Mouse (Mus musculus): ENCODE data around the gene Foxe3.

The Foxe3 gene

GRCm38 (mm10) chr4:114917091-114917490 lies 8.7 kb downstream of the Foxe3 start:
- DNase-seq (ENCODE audit: low spot score in 2 of 2), result no peak

GRCm38 (mm10) chr4:114916056-114916455 lies 9.8 kb downstream of the Foxe3 start:
- no peak for DNase-seq (ENCODE audit: low spot score in 2 of 2)

DNA sequence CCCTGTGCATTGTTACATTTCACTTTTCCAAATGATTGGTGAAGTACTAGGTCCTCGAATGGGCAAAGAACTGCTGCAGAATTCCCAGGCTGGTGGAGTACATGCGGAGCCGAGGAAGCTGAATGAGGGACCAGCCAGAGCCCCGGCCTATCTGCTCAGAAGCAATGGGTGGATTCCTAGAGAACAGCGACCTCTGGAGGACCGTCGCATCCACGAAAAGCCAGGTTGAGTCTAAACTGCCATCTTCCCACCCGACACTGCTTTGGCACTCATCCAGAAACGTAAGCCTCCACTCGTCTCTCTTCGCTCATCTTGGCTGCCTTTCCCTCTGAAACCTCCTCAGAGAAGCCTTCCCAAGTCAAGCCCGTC lies 12.2 kb downstream of the Foxe3 start:
- peak in 1 of 2 experiments; percentile 36 for DNase-seq (ENCODE audit: low spot score in 2 of 2)

GRCm38 (mm10) chr4:114912705-114913593 lies 12.9 kb downstream of the Foxe3 start:
- DNase-seq (ENCODE audit: low spot score in 2 of 2), result no peak

DNA sequence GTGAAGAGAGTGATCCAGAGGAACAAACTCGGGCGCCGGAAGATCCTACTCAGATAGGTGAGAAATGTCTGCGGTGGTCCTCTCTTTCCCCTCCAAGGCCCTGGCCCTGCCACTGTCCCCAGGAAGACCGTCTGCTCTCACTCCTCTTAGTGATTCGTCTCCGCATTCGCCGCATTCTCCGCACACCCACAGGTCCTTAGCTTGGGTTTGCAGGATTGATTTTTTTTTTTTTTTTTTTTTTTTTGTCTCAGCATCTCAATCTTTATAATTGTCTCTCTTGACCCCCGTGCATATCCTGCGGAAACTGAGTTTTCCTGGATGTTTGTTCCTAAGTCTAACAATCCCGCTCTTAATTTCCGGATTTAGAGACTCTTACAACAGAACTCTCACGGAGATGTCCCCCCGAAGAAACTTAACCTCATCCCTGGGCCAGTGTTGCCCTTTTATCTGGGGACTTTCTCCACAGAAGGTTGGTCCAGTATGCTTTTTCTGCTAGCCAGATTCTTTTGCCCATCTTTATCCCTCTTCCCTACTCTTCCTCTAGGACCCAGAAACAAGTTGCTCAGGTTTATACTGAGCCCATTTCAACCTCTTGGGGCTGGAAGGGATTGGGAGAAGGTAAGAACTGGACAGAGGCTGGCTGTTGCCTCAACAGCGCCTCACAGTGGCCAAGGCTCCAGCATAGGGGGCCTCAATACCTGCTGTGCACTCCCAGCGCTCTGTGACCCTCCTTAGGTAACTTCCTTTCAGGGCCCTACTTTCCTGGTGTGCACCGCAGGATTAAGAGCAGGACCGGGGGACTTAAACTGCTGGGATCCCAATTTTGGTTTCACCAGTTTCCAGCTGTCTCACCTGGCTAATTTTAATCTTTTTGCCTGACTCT lies 16.0 kb downstream of the Foxe3 start:
- no peak for DNase-seq (ENCODE audit: low spot score in 2 of 2)

GRCm38 (mm10) chr4:114908829-114909601 lies 16.8 kb downstream of the Foxe3 start, which contains the start of gene Foxd2:
Foxd2 (minus strand) TSS chr4:114908873.
- peak; percentile 47 for DNase-seq (ENCODE audit: low spot score in 2 of 2)

DNA sequence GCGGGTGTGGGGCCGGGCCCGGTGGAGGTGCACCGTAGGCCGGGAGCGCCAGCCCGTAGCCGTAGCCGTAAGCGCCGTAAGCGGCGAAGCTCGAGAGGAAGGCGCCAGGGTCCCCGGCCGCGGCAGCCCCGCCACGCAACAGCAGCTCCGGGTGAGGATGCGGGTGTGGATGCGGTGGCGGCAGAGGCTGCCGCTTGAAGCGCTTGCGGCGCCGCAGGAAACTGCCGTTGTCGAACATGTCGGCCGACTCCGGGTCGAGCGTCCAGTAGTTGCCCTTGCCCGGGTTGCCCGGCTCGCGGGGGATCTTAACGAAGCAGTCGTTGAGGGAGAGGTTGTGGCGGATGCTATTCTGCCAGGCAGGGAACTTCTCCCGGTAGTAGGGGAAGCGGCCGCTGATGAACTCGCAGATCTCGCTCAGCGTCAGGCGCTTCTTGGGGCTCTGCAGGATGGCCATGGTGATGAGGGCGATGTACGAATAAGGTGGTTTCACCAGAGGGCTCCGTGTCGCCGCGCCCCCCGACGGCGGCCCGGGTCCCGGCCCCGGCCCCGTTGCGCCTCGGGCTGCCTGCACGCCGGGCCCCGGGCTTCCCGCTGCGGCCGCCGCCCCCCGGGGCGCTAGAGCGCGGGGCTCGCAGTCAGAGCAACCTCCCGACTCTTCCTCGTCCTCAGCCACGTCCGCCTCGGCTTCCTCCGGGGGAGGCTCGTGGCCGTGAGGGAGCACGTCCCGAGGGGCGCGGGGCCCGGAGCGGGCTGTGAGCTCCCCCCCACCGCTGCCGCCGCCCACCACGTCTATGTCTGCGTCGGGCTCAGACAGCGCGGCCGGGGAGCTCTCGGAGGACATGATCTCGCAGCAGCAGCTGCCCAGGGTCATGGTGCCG lies 17.6 kb downstream of the Foxe3 start:
- DNase-seq (ENCODE audit: low spot score in 2 of 2), result no peak

DNA sequence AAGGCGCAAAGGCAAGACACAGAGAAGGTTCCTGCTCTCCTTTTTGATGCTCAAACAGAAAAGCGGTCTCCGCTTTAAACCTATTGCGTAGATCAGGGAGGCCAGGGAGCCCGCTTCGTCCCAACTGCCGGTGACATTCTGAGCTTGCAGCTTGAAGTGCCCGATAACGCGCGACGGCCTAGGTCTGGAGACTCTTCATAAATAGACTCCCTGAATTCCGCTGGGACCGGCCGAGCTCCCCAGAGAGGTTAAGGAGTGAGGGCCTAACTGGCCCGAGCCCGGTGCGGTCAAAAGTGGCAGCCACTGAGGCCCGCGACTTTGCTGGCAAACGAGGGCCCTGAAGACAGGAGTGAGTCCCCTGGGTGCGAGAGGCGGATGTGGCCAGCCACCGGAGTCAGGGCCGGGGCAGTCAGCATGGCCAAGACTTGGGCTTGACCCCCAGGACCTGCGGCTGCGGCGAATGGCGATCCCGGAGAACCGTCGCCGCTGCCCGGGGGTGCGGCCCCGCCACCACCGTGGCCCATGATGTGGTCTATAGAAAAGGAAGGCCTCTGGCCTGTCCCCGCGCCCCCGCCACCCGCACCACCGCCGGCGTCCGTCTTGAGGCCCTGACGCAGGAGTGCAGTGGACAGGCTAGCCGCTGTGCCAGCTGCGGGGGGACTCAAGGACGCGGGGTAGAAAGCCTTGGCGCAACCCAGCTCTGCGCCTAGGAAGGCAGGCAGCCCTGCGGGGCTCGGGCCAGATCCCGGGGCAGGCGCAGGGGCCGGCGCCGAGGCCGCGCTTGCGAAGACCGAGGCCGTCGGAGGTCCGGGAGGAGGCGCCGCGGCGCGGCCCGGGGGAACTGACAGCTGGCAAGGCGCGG lies 18.5 kb downstream of the Foxe3 start:
- no peak for DNase-seq (ENCODE audit: low spot score in 2 of 2)

GRCm38 (mm10) chr4:114905969-114906680 lies 19.7 kb downstream of the Foxe3 start:
- DNase-seq (ENCODE audit: low spot score in 2 of 2), result no peak

DNA sequence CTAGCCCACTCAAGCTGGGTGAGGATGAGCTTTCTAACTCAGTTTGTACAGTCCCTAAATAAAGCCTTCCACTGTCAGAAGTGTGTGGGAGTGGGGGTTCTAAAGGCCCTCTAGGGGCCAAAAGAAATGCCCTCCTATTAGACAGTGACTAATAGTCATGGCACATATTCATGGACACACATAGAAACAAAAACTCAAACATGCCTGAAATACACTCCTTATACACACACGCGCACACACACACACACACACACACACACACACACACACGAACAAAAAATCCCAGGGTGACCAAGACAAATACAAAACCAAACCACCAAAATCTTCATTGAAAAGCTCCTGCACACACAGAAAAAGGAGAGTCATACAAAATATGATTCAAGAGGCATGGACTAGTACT lies 20.3 kb downstream of the Foxe3 start:
- DNase-seq (ENCODE audit: low spot score in 2 of 2), result no peak

DNA sequence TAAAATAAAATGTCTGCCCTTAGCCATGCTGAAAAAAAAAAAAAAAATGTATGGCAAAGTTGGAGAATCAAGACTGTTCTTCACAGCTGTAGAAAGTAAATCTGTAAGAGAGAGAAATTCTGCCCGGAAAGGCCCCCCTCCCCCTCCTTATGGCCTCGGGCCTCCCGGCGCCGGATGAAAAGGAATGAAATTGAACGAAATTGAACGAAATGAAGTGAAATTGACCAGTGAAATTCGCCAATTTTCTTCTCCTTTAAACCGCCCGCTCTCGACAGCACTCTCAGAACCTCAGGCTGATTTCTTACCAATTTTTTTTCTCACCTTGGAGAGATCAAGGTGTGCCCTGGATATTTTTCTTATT lies 22.4 kb downstream of the Foxe3 start:
- DNase-seq (ENCODE audit: low spot score in 2 of 2), result no peak

DNA sequence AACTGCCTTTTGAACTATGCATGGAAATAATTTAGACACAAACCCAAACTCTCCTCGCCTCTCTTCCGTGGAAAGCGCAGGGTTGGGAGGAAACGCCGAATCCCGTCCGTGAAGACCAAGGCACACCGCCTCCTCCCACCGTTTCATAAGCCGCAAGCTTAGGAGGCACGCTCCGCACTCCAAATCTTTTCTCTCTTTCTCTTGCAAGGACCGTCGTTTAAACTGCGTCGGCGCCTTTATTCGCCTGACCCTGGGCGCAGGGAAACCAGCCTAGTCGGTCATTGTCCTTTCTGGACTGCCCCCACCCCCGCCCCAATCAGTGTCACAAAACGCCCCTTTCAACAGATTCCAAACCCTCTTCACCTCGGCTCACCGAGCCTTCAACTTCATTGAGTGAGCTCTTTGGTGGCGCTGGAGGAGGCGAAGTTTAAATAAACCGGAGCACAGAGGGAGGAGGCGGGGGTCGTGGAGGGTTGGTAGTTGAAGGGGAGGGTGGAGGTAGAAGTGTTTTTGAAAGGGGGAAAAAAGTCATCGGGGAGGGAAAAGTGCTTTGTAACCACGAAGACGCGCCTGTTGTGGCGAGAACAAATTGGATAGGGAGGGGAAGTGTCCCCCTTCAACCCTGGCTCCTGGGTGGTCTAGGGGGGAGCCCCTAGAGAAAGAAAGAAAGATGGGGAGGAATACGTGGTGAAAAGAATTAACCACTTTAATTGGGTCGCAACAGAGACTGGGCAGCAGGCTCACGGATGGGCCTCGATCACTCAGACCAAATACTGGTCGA lies 23.0 kb downstream of the Foxe3 start:
- no peak for DNase-seq (ENCODE audit: low spot score in 2 of 2)

DNA sequence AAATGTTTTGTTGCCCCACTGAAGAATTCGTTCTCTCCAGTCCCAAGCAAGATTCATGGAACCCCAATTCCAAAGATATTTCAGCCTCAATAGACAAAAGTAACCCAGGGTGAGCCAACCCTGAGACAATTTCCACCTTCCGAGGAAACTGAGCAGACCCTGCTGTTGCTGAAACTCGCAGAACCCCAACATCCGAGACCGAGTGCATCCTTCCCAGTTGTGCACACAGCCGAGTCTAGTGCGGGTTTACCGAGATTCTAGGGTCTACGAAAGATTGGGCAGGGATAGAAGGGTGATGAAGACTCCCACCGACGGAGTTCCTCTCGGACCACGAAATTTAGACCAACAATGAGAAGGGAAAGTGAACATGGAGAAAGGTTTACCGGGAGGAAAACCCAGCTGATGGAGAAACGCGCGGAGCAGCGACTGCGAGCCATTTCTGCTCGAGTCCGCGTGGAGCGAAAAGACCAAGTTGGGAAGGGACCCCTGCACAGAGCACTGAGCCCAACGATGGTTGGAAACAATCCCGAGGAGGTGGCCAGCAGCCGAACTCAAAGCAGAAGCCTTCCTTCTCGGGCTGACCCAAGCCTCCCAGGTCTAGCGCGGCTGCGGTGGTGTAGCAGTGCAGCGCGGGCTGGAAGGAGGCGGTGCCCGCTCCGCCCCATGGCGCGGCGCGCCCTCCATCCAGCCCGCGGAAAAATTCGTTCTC lies 24.0 kb downstream of the Foxe3 start:
- no peak for DNase-seq (ENCODE audit: low spot score in 2 of 2)

- DNase-seq (ENCODE audit: low spot score in 2 of 2), result no peak
Observed at GRCm38 (mm10) chr4:114900866-114901642, 24.8 kb downstream of the Foxe3 start.

DNA sequence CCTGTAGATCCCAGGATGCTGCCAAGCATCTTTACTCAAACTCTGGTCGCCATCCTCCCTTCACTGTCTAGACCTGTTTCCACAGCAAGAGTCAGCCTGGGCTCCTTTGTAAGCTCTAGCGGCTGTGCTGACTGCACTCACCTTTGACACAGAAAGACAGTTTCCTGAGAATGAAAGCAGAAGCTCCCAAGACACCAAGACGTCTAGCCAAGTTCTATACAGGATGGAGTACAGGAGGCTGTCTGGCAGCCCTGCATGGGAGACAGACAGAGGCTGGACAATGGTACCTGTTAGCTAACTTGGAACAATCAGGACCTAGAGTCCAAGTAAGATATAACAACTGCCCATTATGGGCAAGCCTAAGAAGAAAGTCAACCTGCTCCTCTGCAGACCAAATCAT lies 25.9 kb downstream of the Foxe3 start:
- DNase-seq (ENCODE audit: low spot score in 2 of 2), result no peak

DNA sequence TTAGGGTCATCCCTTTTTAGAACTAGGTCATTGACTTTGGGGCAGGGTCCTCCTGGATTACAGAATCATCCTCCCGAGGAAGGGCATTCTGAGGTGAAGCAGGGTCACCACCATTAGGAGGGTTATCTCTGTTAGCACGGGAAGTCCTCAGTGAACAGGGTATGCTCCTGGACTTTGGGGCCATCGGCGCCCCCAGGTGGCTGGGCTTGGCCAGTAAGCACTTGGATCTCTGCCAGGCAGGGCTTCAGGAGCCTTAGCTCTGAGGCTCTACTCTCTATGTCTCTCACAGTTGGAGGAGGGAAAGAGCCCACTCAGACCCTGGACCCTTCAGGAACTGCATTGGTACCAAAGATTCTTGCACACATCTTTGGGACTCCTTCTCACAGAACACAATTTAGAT lies 28.0 kb downstream of the Foxe3 start:
- DNase-seq (ENCODE audit: low spot score in 2 of 2), result no peak

DNA sequence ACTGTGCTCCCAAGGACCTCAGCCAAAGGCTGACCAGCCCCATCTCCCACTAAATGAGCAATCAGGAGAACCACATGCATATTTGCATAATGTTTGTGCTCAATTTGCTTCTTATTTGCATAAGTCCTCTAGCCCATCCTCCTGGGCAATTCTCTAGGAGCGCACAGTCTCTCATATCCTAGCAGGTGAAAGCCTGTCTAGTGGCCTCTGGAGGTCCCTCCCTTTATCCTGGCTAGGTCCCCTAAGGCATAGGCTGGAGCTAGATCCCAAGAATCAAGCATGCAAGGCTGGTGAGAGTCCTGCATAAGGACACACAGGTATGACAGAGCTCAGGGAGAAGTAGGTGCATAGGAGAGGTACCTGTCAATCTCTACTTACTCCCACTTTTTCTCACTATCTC lies 43.6 kb downstream of the Foxe3 start:
- DNase-seq (ENCODE audit: low spot score in 2 of 2), result no peak

Measured in frontal cortex, postnatal 36 days (tissue).